Mouse (Mus musculus) embryonic fibroblast, embryonic 13.5 days (primary cell): ENCODE results near the gene Efna4.

Experiments
- CTCF ChIP-seq: IDR thresholded peaks from 2 replicates; pipeline ENCODE4 v1.5.1; 2011; ENCODE audit warnings: mild to moderate bottlenecking, control low read depth, low read length, moderate library complexity, borderline replicate concordance; ENCODE audit not compliant: insufficient read depth
- POLR2A ChIP-seq: IDR thresholded peaks from 2 replicates; pipeline ENCODE4 v1.6.1; 2011; ENCODE audit warnings: low read depth, mild to moderate bottlenecking, control low read depth, low read length, moderate library complexity

- no peak for TF ChIP-seq CTCF
- no peak for TF ChIP-seq POLR2A
Observed at GRCm38 (mm10) chr3:89385451-89385850, 47.6 kb upstream of the Efna4 start.
